Mouse (Mus musculus): ENCODE data around the gene Gm49354. TPM values are rescaled to one million over a fixed set of nuclear protein-coding genes. Genes with fewer than 3 reads are reported as not detected.
"Not testable (repeated sequence)": the region's sequence is repeated elsewhere in the genome, so short reads cannot be mapped to it uniquely, and the experiment has no call there.

The Gm49354 gene
- polyA plus RNA-seq, 1 experiment from 2014 or later = not detected

- not testable (repeated sequence) for H3K9ac ChIP-seq (ENCODE audit: low read length); H3K36me3 ChIP-seq (ENCODE audit: control insufficient read depth, insufficient read depth, low read length); H3K27me3 ChIP-seq (replicated peaks; ENCODE audit: control insufficient read depth, insufficient read depth, low read length); H3K4me2 ChIP-seq (ENCODE audit: low read length); H3K27ac ChIP-seq (ENCODE audit: low read depth, low read length); ATAC-seq; H3K4me3 ChIP-seq (ENCODE audit: low read depth, low read length); H3K9me3 ChIP-seq (replicated peaks; ENCODE audit: control insufficient read depth, low read length); DNase-seq (ENCODE audit: low spot score); H3K4me1 ChIP-seq (ENCODE audit: control insufficient read depth, insufficient read depth, low read length)
- WGBS = 76% methylated on average over 3 of the region's 3 CpGs
These were observed 70.1 kb downstream of the Gm49354 start, which contains the start of gene Spata31d1b for GRCm38 (mm10) chr13:59711984-59712383. TSS of gene Spata31d1b (plus strand) at chr13:59712284.

- Histone ChIP-seq H3K4me1 (ENCODE audit: control insufficient read depth, insufficient read depth, low read length) (no peaks in the 10 kb centered on the region), H3K27me3 (replicated peaks; ENCODE audit: control insufficient read depth, insufficient read depth, low read length) (no peaks in the 10 kb centered on the region), H3K4me3 (ENCODE audit: low read depth, low read length) (no peak within 1 kb of the TSS), H3K9me3 (replicated peaks; ENCODE audit: control insufficient read depth, low read length) (no peaks in the 10 kb centered on the region), H3K27ac (ENCODE audit: low read depth, low read length) (no peak within 1 kb of the TSS), H3K36me3 (ENCODE audit: control insufficient read depth, insufficient read depth, low read length) (no peaks in the 10 kb centered on the region), H3K4me2 (ENCODE audit: low read length) (no peak within 1 kb of the TSS), H3K9ac (ENCODE audit: low read length) (no peak within 1 kb of the TSS)
- DNase-seq (ENCODE audit: low spot score) = no peak
- ATAC-seq = no peak
- WGBS = 91% methylated on average over 15 of the region's 15 CpGs
These were observed 71.8 kb downstream of the Gm49354 start, which contains the start of gene Spata31d1a for GRCm38 (mm10) chr13:59710230-59710629. TSS of gene Spata31d1a (minus strand) at chr13:59710330.

Other genes starting within 250 kb of the Gm49354 start
- 51.8 and 69.6 TPM in 2 replicates for gene Agtpbp1, start 197.0 kb downstream of the Gm49354 start, polyA plus RNA-seq (2014; fragmentation: Nextera tagmentation; extraction: Ambion mirVana)
- 152 and 157 TPM in 2 replicates for gene Naa35, start 197.0 kb downstream of the Gm49354 start, polyA plus RNA-seq (2014; fragmentation: Nextera tagmentation; extraction: Ambion mirVana)
- 50.1 and 57.7 TPM in 2 replicates for gene Golm1, start 106.4 kb downstream of the Gm49354 start, polyA plus RNA-seq (2014; fragmentation: Nextera tagmentation; extraction: Ambion mirVana)
- not detected in 2 replicates for gene 4921517D22Rik, start 88.1 kb downstream of the Gm49354 start, polyA plus RNA-seq (2014; fragmentation: Nextera tagmentation; extraction: Ambion mirVana)
- not detected in 2 replicates for gene Spata31d1a, start 71.9 kb downstream of the Gm49354 start, polyA plus RNA-seq (2014; fragmentation: Nextera tagmentation; extraction: Ambion mirVana)
- gene Spata31d1b, start 70.0 kb downstream of the Gm49354 start, polyA plus RNA-seq (2014; fragmentation: Nextera tagmentation; extraction: Ambion mirVana) = not detected in 2 replicates
- gene Spata31d1d, start 50.5 kb downstream of the Gm49354 start, polyA plus RNA-seq (2014; fragmentation: Nextera tagmentation; extraction: Ambion mirVana) = not detected in 2 replicates
- 0.19 TPM in 1 of 2 replicates, not detected in the other for gene 1700014D04Rik, start 35.5 kb downstream of the Gm49354 start, polyA plus RNA-seq (2014; fragmentation: Nextera tagmentation; extraction: Ambion mirVana)
- 178 and 191 TPM in 2 replicates for gene Isca1, start 12.4 kb downstream of the Gm49354 start, polyA plus RNA-seq (2014; fragmentation: Nextera tagmentation; extraction: Ambion mirVana)
- gene Tut7, start 40.9 kb upstream of the Gm49354 start, polyA plus RNA-seq (2014; fragmentation: Nextera tagmentation; extraction: Ambion mirVana) = 33.5 and 43.0 TPM in 2 replicates

Measured in forebrain, embryonic 14.5 days (tissue).